Mouse (Mus musculus) frontal cortex, adult 2 months (tissue): Measurements from ENCODE around the gene Grid1. TPM values are rescaled to one million over a fixed set of nuclear protein-coding genes. Genes with fewer than 3 reads are reported as not detected.

Experiments
- DNase-seq, 2 experiments: peaks; one replicate each; pipeline ENCODE4 v3.0.0; 2022; ENCODE audit warnings: low spot score in 1 of 2; ENCODE audit errors: extremely low spot score in 1 of 2
- polyA plus RNA-seq: library from polyadenylated mRNA; depleted of rRNA; stranded (reverse); fragments of >200 nt; gene quantifications from 2 replicates; pipeline ENCODE4 v1.2.3, GENCODE M21; 2012; rRNA removed

Gene Grid1
- 19.4 and 20.7 TPM in 2 replicates for polyA plus RNA-seq

DNA sequence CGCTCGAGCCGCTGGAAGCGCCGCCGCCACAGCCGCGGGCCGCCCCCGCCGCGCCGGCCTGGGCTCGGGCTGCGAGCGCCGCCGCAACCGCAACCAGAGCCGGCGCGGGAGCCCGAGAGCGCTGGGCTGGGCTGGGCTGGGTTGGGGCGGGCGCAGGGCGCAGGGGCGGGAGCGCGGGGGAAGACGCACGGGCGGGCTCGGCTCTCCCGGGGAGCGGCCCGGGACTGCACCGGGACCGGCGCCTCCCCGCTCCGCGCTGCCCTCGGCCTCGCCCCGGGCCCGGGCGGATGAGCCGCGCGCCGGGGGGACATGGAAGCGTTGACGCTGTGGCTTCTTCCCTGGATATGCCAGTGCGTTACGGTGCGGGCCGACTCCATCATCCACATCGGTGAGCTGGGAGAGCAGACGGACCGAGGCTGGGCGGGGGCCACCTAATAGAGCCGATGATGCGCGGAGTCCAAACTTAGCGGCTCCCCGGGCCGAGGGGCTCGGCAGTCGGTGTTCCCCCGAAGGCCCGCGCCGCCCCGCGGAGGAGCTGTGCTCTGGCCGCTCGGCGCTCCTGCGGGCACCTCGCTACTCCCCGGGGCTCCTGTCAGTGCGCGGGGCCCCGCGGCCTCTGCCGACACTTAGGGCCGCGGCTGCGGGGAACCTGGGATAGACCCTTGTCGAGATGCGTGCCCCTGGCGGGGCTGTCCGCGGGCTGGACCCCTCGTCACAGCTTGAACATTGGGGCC lies at the start of gene Grid1:
Gene Grid1, plus strand, starts transcription at position 190 of the 734 bp plus-strand sequence.
- DNase-seq: no peak

DNA sequence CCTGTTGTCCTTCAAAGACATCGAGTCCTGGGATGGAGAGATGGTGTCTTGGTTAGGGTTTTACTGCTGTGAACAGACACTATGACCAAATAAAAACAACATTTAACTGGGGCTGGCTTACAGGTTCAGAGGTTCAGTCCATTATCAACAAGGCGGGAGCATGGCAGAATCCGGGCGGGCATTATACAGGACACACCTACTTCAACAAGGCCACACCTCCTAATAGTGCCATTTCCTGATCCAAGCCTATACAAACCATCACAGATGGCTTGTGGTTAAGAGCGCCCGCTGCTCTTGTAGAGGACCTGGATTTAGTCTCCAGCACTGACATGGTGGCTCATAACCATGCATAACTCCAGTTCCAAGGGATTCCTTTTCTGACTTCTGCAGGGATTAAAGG lies 49.4 kb upstream of the Grid1 start:
- DNase-seq: no peak

DNA sequence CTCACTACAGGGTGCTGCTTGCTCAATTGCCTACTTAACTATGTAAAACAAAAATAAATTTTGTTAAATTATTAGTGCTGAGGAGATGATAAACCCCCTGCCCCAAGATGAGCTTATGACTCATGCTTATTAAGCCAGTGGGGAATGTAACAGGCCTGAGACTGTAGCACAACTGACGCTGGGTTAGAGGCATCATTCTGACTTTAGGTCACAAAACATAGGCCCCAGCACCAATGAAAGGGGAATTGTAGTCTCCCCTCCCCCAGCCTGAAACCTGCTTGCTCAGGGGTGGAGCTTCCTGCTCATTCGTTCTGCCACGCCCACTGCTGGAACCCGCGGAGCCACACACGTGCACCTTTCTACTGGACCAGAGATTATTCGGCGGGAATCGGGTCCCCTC lies 48.3 kb upstream of the Grid1 start:
- no peak for DNase-seq

DNA sequence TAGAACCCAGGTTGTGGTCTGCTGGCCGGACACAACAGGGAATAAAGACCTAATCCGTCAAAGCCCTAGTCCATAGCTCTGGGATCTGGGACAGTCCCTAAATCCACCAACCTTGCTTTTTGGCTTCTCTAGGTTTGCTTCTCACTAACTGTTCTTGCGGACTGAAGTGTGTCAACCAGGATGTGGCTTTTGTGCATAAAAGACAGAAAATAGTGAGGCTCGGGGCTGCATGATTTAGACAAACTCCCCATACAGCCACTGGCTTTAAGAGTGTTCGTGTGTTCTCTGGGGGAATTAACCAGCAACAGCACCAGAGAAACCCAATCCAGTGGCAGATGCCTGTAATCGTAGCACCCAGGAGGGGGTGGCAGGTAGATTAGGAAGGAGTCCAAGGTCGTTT lies 47.8 kb upstream of the Grid1 start:
- DNase-seq: no peak

DNA sequence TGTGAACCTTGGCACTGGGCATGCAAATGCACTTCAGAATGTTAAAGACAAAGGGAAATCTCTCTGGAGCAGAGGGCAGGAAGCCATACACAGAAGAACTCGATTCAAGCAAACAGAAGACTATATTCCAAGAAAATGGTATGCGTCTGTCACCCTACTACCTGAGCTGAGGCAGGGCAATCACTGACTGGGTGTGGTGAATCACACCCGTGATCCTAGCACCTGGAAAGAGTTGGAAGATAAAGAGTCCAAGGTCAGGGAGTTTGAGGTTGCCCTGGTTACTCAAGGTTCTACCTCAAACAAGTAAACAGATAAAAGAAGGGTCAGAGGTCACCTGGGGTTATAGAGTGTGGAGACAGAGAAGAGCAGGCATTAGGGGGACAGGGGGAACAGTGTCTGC lies 46.2 kb upstream of the Grid1 start:
- DNase-seq: no peak

DNA sequence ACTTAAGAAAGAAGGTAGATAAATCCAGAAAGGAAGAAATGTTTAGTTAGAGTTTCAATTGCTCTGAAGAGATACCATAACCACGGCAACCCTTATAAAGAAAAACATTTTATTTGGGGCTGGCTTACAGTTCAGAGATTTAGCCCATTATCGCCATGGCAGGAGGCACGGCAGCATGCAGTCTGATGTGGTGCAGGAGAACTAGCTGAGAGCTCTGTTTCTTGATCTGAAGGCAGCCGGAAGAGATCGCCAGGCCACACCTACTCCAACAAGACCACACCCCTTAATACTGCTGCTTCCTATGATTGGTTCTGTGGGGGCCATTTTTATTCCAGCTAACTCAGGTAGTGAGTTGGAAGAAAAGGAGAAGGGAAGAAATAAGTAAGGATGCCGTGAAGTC lies 45.7 kb upstream of the Grid1 start:
- no peak for DNase-seq

DNA sequence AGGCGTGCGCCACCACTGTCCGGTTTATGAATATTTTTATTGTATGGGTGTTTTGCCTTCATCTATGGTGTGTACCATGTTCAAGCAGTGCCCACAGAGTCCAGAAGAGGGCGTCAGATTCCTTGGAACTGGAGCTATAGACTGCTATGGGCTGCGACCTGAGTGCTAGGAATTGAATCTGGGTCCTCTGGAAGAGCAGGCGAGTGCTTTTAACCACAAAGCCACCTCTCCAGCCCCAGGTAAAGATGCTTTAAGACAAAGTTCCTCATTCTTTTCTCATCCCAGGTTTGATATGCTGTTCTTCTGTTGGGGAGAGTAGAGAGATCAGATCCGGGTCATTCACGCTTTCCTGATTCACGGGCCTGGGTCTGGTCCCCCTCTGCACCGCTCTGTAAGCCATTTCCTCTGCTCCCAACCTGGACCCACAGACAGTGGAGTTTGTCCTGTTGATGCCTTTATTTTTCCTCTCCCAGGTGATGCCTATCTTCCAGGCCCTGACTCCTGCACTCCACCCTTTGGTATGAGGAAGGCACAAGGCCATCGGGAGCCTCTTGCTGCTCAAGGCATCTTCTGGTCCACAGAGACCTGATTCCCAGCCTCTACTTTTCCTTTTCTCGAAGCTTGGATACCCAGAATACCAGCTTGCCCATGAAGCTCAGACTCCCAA lies 43.1 kb upstream of the Grid1 start:
- no peak for DNase-seq

DNA sequence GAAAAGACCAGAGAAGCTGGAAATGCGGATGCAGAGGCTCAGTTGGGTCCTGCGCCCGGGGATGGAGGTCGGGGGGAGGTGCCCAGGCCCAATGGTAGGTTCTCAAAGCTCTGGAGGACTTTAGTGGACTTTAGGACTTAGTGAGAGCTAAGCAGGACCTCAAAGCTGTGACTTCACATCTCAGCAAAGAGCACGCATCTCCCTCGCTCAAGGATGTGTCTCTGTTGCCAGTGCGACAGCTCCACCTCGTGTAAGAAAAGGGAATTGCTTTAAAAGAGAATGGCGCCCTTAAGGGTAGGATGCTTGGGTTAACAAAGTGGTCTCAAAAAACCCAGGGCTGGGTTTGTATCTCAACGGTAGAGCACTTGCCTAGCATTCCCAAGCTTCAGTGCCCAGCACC lies 42.1 kb upstream of the Grid1 start:
- DNase-seq: peak in 1 of 2 experiments; percentile 84

DNA sequence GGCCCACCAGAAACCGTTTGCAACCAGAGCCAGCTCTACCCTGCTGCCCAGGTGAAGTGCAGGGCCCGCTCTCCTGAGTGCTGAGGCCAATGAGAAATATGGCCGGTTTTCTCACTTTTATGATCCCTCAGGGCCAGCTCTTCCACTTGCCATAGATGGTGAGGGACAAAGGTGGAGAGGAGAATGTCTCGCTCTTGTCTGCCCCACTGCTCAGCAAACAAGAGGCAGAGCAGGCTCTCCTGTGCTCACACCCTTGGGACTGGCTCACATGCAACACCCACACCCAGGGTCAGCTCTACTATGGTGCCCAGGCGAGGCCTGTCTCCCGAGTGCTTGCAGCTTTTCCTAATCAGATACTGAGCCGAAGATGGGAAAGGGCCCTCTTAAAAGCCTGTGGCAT lies 41.1 kb upstream of the Grid1 start:
- no peak for DNase-seq

DNA sequence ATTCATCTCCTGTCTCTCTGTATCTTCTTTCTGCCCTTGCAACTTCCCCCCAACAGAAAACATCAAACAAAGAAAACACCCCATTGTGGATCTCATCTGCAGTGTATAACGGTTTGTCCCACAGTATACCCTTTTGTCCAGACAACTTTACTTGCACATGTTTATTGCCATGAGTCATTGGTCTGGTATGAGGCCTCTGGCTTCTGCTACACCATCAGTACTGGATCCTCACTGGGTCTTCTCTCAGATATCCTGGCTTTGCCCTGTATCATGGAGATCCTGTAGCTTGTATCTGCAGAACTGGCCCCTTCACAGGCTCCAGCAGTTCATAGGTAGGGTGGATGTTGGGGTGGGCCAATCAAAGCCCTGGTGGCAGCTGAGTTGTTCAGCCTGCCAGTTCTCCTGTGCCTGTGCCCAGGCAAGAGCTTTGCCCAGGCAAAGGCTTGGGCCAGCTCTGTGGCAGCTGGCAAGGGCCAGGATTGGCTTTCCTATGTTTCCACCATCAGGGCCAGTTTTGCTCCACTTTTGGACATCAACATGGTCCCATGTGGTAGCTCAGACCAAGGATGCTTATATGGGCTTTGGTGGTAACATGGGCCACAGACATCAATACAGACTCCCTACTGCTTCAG lies 26.4 kb upstream of the Grid1 start:
- no peak for DNase-seq

DNA sequence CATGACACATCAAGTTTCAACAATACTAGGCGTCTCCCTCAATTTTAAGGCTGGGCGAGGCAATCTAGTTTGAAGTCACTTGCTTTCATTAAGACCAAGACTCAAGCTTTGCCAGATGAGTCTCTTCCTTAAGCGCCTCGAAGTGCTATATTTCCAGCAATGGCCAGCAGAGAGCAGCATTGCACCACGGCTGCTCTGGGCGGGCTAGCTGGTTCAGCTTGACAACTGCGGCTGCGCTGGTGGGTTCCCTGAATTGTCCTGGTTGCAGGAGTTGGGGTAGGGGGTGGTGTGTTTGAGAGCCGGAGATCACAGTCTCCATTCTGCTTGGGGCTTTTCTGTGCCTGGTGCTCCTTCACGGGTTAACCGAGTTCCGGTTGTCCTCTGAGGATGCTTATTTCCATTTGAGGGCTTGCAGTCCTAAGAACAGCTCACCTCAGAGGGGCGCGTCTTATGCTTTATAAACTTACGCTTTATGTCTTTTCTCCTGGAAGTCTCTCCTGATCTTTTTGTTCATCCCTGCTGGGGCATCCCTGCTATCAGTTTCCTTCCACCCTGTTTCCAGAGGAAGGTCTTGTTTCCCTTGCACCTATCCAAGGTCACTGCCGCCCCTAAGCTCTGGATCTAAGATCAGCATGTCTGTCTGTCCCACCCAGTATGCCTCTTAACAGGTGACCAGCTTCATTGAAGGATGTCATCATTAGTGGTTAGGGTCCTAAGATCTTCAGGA lies 9.0 kb upstream of the Grid1 start:
- DNase-seq: peak in 1 of 2 experiments; percentile 92

DNA sequence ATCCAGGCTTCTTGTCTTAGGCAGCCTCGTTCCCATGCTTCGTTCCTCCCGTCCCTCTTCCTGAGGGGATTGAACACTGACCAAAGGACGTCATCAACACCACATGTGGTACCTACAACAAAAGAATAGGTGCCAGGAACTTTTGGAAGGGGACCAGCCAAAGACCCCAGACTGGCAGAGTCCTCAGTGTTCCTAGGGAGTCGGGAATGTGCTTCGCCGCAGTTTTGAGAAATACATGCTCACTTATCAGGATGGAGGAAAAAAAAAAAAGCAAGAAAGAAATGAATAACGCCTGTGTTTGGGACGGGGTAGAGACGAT lies 8.5 kb upstream of the Grid1 start:
- DNase-seq: no peak

DNA sequence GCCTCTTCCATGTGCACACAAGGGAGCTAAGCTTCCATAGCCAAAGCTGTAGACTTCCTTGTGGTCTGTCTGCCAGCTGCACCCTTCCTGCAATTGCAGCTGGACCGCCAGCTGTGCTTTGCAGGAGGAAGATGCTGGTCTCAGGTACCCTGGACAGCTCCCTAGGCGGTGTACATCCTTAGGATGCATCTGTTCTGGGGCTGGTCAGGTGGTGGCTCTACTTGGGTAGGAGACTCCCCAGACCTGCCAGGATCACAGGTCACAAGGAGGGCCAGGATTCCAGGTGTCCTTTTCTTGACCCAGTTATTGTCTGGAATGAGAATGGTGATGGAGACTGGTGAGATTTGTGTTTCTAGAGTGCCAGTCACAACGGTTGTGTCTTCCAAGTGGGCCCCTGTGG lies 3.6 kb upstream of the Grid1 start:
- no peak for DNase-seq

DNA sequence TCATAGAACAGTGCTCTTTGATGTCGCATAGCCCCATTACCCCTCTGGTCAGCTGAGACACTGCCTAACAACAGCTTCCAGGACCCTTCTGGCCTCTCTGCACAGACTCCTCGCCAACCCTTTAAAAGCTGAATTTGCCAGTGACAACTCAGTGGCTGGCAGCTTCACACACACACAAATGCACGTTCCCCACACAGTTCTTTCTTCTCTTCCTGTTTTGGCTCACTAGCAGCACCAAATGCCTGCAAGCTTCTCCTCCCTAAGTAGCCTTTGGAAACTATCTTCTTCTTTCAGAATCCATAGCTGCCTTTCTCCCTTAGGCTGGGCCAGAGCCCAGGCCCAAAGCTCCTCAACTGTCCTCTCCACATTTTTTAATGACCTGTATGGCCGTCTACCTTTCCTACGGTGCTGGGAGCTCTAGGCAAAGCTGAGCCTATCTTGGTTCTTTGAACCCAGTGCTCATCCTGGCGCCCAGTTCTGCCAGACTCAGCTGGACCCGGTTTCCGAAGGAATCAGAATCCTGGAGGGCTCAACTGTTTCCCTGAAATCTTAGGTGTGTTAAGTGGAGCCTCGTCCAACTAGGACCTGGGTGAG lies 1.4 kb upstream of the Grid1 start:
- DNase-seq: no peak

DNA sequence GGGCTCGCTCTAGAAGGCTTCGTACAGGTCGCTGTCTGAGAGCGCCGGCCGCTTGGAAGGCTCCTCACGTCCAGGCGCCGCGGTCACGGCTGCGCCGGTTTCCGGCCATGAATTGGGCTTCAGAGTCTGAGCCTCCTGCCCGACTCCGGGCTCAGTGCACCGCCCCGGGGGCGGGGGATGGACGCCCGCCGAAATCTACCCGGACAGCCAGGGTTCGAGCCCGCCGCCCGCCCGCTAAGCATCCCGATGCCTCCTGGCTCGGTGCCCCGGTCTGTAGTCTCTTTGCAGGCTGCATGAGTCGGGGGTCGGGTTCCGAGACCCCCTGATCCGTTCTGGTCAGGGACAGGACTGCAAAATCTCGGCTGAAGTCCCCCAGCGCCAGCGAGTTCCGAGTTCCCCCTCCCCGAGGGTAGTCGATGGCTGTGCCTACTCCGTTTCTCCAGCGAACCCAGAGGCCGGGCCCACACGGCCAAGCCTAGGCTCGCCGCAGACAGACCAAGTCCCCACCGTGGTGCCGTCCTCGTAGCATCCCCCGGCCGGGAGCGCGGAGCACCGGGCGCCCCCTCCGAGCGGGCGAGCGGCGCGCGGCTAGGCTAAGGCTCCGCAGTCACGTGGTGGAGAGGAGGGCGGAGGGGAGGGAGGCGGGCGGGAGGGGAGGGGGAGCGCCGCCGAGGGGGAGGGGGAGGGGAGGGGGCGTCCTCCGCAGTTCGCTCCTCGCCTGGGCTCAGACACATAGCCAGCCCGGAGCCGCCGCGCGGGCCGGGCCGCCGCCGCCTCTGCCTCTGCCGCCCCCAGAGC lies 588 bp upstream of the Grid1 start:
- DNase-seq: no peak

DNA sequence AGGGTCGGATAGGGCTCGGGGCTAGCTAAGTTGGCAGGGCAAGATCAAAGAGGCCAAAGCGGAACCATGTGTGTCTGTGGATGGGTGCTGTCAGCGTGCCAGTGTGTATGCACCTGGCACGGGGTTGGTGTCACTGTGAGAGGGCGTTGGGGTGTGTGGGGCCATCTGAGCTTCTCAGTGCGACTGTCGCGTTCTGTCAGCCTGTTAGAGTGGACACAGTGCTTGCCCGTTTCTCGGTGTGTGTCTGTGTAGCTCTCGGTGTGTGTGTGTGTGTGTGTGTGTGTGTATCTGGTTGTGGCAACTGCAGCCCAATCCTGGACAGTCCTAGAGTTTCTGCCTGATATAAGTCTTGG lies 721 bp downstream of the Grid1 start:
- DNase-seq: no peak

DNA sequence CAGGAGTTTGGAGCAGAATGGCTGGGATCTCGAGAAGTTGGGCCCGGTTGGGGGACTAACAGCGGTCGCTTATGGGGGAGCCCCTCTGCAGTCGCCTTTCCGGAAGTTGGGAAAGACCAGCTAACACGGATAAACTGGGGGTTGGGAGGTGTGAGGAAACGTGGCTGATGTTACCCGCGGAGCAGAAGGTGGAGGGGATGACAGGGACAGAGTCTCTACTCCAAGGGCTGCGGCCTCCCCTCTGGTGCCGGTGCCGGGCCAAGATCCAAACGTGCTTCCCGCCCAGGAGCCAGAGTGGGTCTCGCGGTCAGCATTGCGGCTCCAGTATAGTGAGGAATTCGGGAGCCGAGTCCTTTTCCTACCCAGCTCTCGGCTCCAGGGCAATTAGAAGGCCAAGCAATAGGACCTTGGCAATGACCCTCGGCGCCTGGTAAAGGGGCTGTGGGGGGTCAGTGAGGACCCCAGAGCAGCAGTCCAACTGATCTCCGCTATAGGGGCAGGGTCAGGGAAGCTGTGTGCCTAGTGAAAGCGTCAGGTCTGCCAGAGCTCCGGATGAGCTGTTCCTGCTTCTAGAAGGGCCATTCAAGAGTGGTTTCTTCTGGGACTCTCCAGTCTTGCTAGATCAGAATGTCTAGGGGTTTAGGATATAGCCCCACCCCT lies 1.4 kb downstream of the Grid1 start:
- no peak for DNase-seq

DNA sequence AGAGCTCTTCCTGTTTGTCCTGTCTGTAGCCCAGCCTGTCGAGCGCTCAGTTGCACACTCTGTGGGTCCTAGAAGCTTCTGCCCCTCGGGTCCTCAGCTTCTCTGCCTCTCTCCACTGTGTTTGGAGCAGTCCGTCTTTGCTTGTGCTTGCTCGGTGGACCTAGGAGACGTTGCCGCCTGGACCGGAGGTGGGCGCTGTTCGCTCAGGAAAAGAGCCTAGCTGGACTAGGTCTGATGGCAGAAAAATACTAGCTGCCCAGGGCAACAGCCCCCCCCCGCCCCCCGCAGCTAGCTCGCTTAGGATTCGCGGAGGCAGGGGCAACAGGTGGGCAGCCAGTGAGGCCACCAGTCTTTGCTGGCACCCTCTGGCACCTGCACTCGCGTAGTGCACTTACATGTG lies 3.2 kb downstream of the Grid1 start:
- DNase-seq: peak; percentile 20 to 84

DNA sequence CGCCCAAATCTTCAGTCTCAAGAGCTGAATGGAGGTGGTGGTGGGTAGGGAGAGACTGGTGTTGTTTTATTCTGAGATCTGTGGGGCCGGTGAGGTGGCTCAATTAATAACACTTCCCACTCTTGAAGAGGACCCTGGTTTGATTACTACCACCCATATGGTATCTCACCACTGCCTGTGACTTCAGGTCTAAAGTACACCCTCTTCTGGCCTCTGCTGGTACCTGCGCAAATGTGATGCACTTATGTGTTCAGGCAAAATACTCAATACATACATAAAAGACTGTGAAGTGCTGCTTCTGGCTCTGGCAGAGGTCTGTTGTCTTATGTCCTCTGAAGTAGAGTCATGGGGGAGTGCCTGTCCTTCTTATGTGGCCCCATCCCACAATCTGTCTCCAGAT lies 4.3 kb downstream of the Grid1 start:
- DNase-seq: no peak

DNA sequence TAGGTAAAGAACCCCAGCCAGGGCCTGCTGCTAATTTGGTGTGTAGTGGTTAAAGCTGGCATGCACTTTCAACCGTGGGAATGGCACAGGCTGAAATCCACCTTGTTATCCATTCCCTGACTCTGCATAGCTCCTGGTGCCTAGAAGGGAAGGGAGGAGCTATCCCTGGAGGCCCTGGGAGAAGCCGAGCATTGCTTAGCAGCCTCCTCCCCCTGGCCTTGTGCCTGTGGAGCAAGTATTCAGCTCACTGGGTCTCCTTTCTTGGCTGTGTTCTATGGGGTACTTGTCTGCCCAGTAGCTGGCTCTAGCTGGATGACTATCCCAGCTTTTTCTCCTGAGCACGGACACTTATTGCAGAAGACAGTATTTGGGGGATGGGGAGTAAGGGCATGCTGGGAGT lies 6.0 kb downstream of the Grid1 start:
- DNase-seq: no peak
